Mouse (Mus musculus) left cerebral cortex, postnatal 4 days (tissue): ENCODE results near the gene Arsb. TPM values are rescaled to one million over a fixed set of nuclear protein-coding genes. Genes with fewer than 3 reads are reported as not detected.
A peak's percentile ranks its signal among the peaks of the same experiment; 100 is the strongest.

ENCODE experiments used
- DNase-seq: peaks from one replicate; pipeline ENCODE4 v3.0.0-alpha.2; 2022
- intact Hi-C: fragments of 180-260 bp; cut with DNase I; formaldehyde crosslinking; loops from one replicate; pipeline ENCODE4 v1.15.1; 2025
- total RNA-seq, 2 experiments: library from RNA; stranded (reverse); gene quantifications; 2 replicates each; pipeline ENCODE4 v1.2.3; 2021

The Arsb gene
- total RNA-seq, 2 experiments from 2014 or later = 31.7 to 34.8 TPM

- intact Hi-C loops = no loop called here
- DNase-seq = peak; percentile 37
These were observed 67.8 kb downstream of the Arsb start for GRCm38 (mm10) chr13:93839137-93839630.

GRCm38 (mm10) chr13:93839721-93840120 is 68.3 kb downstream of the Arsb start:
- DNase-seq = no peak
- intact Hi-C loops = no loop called here

- no peak for DNase-seq
- intact Hi-C loops = no loop called here
These were observed 68.7 kb downstream of the Arsb start for GRCm38 (mm10) chr13:93840146-93840545.

GRCm38 (mm10) chr13:93846831-93847518 is 75.5 kb downstream of the Arsb start:
- intact Hi-C loops = no loop called here
- no peak for DNase-seq

GRCm38 (mm10) chr13:93847614-93848013 is 76.2 kb downstream of the Arsb start:
- intact Hi-C loops = no loop called here
- no peak for DNase-seq

- intact Hi-C loops = no loop called here
- no peak for DNase-seq
These were observed 77.2 kb downstream of the Arsb start for GRCm38 (mm10) chr13:93848615-93849014.

GRCm38 (mm10) chr13:93849751-93850355 is 78.4 kb downstream of the Arsb start:
- intact Hi-C loops = no loop called here

GRCm38 (mm10) chr13:93850674-93851073 is 79.2 kb downstream of the Arsb start:
- intact Hi-C loops = no loop called here
- no peak for DNase-seq

More at GRCm38 (mm10) chr13:93849751-93850355, 78.4 kb downstream of the Arsb start:
- no peak for DNase-seq

GRCm38 (mm10) chr13:93852419-93853138 is 81.1 kb downstream of the Arsb start:
- intact Hi-C loops = no loop called here

GRCm38 (mm10) chr13:93853767-93854166 is 82.3 kb downstream of the Arsb start:
- intact Hi-C loops = no loop called here
- DNase-seq = no peak

More at GRCm38 (mm10) chr13:93852419-93853138, 81.1 kb downstream of the Arsb start:
- DNase-seq = peak; percentile 22

- intact Hi-C loops = no loop called here
These were observed 82.9 kb downstream of the Arsb start for GRCm38 (mm10) chr13:93854325-93854724.

GRCm38 (mm10) chr13:93854966-93855562 is 83.6 kb downstream of the Arsb start:
- intact Hi-C loops = no loop called here

More at GRCm38 (mm10) chr13:93854325-93854724, 82.9 kb downstream of the Arsb start:
- no peak for DNase-seq

GRCm38 (mm10) chr13:93855701-93856183 is 84.3 kb downstream of the Arsb start:
- peak; percentile 39 for DNase-seq
- intact Hi-C loops = no loop called here

More at GRCm38 (mm10) chr13:93854966-93855562, 83.6 kb downstream of the Arsb start:
- DNase-seq = no peak

GRCm38 (mm10) chr13:93861211-93861610 is 89.8 kb downstream of the Arsb start:
- no peak for DNase-seq
- intact Hi-C loops = no loop called here

- intact Hi-C loops = no loop called here
- no peak for DNase-seq
These were observed 92.8 kb downstream of the Arsb start for GRCm38 (mm10) chr13:93864066-93864740.

GRCm38 (mm10) chr13:93866638-93867037 is 95.2 kb downstream of the Arsb start:
- no peak for DNase-seq
- intact Hi-C loops = no loop called here

GRCm38 (mm10) chr13:93871681-93872080 is 100.3 kb downstream of the Arsb start:
- intact Hi-C loops = no loop called here
- no peak for DNase-seq

GRCm38 (mm10) chr13:93872591-93872990 is 101.2 kb downstream of the Arsb start:
- intact Hi-C loops = no loop called here
- peak; percentile 51 for DNase-seq

- no peak for DNase-seq
- intact Hi-C loops = no loop called here
These were observed 106.5 kb downstream of the Arsb start for GRCm38 (mm10) chr13:93877924-93878323.

GRCm38 (mm10) chr13:93879426-93879825 is 108.0 kb downstream of the Arsb start:
- DNase-seq = peak; percentile 49
- intact Hi-C loops = no loop called here
